Mouse (Mus musculus) CH12.LX (cell line): ENCODE data around the gene Mavs. TPM values are rescaled to one million over a fixed set of nuclear protein-coding genes. Genes with fewer than 3 reads are reported as not detected.

Experiments used
- DNase-seq: peaks from one replicate; pipeline ENCODE4 v3.0.0-alpha.2; 2013; ENCODE audit errors: extremely low read depth
- H3K27ac ChIP-seq: 2 replicates; pipeline ENCODE4 v1.5.1; 2012; ENCODE audit warnings: low read depth, mild to moderate bottlenecking, control low read depth, moderate library complexity; ENCODE audit not compliant: insufficient read depth
- H3K27me3 ChIP-seq: replicated peaks from 2 replicates; pipeline ENCODE3; 2012; ENCODE audit warnings: inconsistent platforms
- H3K36me3 ChIP-seq, 2 experiments: replicated peaks in 1 of 2; 2 replicates each; pipeline versions ENCODE3 to v1.6.1; 2012; ENCODE audit warnings: inconsistent platforms in 1 of 2, low read length in 1 of 2, mild to moderate bottlenecking in 1 of 2, mixed read lengths in 1 of 2, moderate library complexity in 1 of 2; ENCODE audit not compliant: control insufficient read depth in 1 of 2, insufficient read depth in 1 of 2
- H3K4me1 ChIP-seq, 2 experiments: 2 replicates each; pipeline ENCODE4 v1.6.1; 2012; ENCODE audit warnings: inconsistent platforms in 1 of 2, moderate library complexity in 1 of 2; ENCODE audit not compliant: insufficient read depth in 2 of 2, control insufficient read depth in 1 of 2
- H3K4me2 ChIP-seq: 2 replicates; pipeline ENCODE4 v1.6.1; 2012; ENCODE audit warnings: low read depth, mild to moderate bottlenecking, control low read depth; ENCODE audit not compliant: poor library complexity, insufficient read depth, severe bottlenecking
- H3K4me3 ChIP-seq, 3 experiments: fragments of 150-350 bp in 1 of 3; sonication (generic) in 1 of 3; replicated peaks in 1 of 3; 2 replicates each; pipeline versions ENCODE3 to v1.5.1; 2011 to 2012; ENCODE audit warnings: low read depth in 2 of 3, low read length in 2 of 3, mild to moderate bottlenecking in 2 of 3, moderate library complexity in 2 of 3, control low read depth in 1 of 3, improper control_type of control experiment in 1 of 3, inconsistent platforms in 1 of 3, mixed read lengths in 1 of 3; ENCODE audit not compliant: poor library complexity in 1 of 3
- H3K79me2 ChIP-seq: replicated peaks from 2 replicates; pipeline ENCODE4 v1.6.1; 2012; ENCODE audit warnings: mild to moderate bottlenecking, moderate library complexity; ENCODE audit not compliant: control insufficient read depth, poor library complexity, insufficient read depth, severe bottlenecking; ENCODE audit errors: extremely low read depth
- H3K9ac ChIP-seq: 2 replicates; pipeline ENCODE4 v1.6.1; 2012; ENCODE audit warnings: low read depth, mild to moderate bottlenecking, control low read depth, moderate library complexity; ENCODE audit not compliant: insufficient read depth
- H3K9me3 ChIP-seq: replicated peaks from 2 replicates; pipeline ENCODE3; 2012; ENCODE audit warnings: low read length, inconsistent platforms, mixed read lengths
- BHLHE40 ChIP-seq: IDR thresholded peaks from 2 replicates; pipeline ENCODE4 v1.6.1; 2011; ENCODE audit warnings: mild to moderate bottlenecking, low read depth, low read length, improper control_type of control experiment
- CHD2 ChIP-seq: IDR thresholded peaks from 2 replicates; pipeline ENCODE4 v1.6.1; 2011; ENCODE audit warnings: low read length, improper control_type of control experiment
- CTCF ChIP-seq, 2 experiments: IDR thresholded peaks in 1 of 2; conservative IDR thresholded peaks in 1 of 2; 2 replicates each; pipeline ENCODE4 v1.5.1; 2011 to 2012; ENCODE audit warnings: low read depth in 2 of 2, low read length in 2 of 2, improper control_type of control experiment in 1 of 2, inconsistent platforms in 1 of 2, mild to moderate bottlenecking in 1 of 2, moderate library complexity in 1 of 2
- EP300 ChIP-seq: IDR thresholded peaks from 2 replicates; pipeline ENCODE4 v1.6.1; 2011; ENCODE audit warnings: low read length, improper control_type of control experiment
- ETS1 ChIP-seq: conservative IDR thresholded peaks from 2 replicates; pipeline ENCODE4 v1.6.1; 2012; ENCODE audit warnings: low read depth, mild to moderate bottlenecking, inconsistent platforms, low read length, improper control_type of control experiment, moderate library complexity
- GABPA ChIP-seq: IDR thresholded peaks from 2 replicates; pipeline ENCODE4 v1.6.1; 2012; ENCODE audit warnings: low read depth, low read length, improper control_type of control experiment, inconsistent platforms; ENCODE audit not compliant: insufficient replicate concordance
- HCFC1 ChIP-seq: IDR thresholded peaks from 2 replicates; pipeline ENCODE4 v1.6.1; 2012; ENCODE audit warnings: low read depth, mild to moderate bottlenecking, inconsistent platforms, low read length, improper control_type of control experiment
- IRF4 ChIP-seq: IDR thresholded peaks from 2 replicates; pipeline ENCODE4 v1.6.1; 2014; ENCODE audit warnings: low read depth, mild to moderate bottlenecking, inconsistent platforms, low read length, improper control_type of control experiment
- JUN ChIP-seq: IDR thresholded peaks from 2 replicates; pipeline ENCODE4 v1.6.1; 2011; ENCODE audit warnings: low read depth, mild to moderate bottlenecking, low read length, improper control_type of control experiment, moderate library complexity; ENCODE audit not compliant: insufficient read depth
- JUND ChIP-seq: conservative IDR thresholded peaks from 2 replicates; pipeline ENCODE4 v1.6.1; 2011; ENCODE audit warnings: low read depth, low read length, improper control_type of control experiment
- MEF2A ChIP-seq: IDR thresholded peaks from 2 replicates; pipeline ENCODE4 v1.6.1; 2014; ENCODE audit warnings: low read depth, mild to moderate bottlenecking, inconsistent platforms, low read length, improper control_type of control experiment, borderline replicate concordance
- MYC ChIP-seq: IDR thresholded peaks from 2 replicates; pipeline ENCODE4 v1.6.1; 2011; ENCODE audit warnings: low read depth, mild to moderate bottlenecking, improper control_type of control experiment, low read length
- NRF1 ChIP-seq: IDR thresholded peaks from 2 replicates; pipeline ENCODE4 v1.6.1; 2014; ENCODE audit warnings: low read depth, mild to moderate bottlenecking, inconsistent platforms, low read length, improper control_type of control experiment, moderate library complexity
- POLR2A ChIP-seq: IDR thresholded peaks from 2 replicates; pipeline ENCODE4 v1.6.1; 2011; ENCODE audit warnings: low read depth, mild to moderate bottlenecking, improper control_type of control experiment, low read length
- RAD21 ChIP-seq: IDR thresholded peaks from 2 replicates; pipeline ENCODE4 v1.6.1; 2011; ENCODE audit warnings: low read depth, mild to moderate bottlenecking, low read length, improper control_type of control experiment, moderate library complexity
- RCOR1 ChIP-seq: conservative IDR thresholded peaks from 2 replicates; pipeline ENCODE4 v1.6.1; 2012; ENCODE audit warnings: low read depth, mild to moderate bottlenecking, inconsistent platforms, low read length, improper control_type of control experiment
- SIN3A ChIP-seq: IDR thresholded peaks from 2 replicates; pipeline ENCODE4 v1.6.1; 2012; ENCODE audit warnings: low read length, improper control_type of control experiment, inconsistent platforms
- SMC3 ChIP-seq: IDR thresholded peaks from 2 replicates; pipeline ENCODE4 v1.6.1; 2011; ENCODE audit warnings: low read depth, low read length, improper control_type of control experiment
- TCF12 ChIP-seq: IDR thresholded peaks from 2 replicates; pipeline ENCODE4 v1.6.1; 2014; ENCODE audit warnings: low read depth, mild to moderate bottlenecking, inconsistent platforms, low read length, improper control_type of control experiment
- USF2 ChIP-seq: conservative IDR thresholded peaks from 2 replicates; pipeline ENCODE4 v1.6.1; 2011; ENCODE audit warnings: low read depth, low read length, improper control_type of control experiment
- ZC3H11A ChIP-seq: IDR thresholded peaks from 2 replicates; pipeline ENCODE4 v1.6.1; 2012; ENCODE audit warnings: low read depth, mild to moderate bottlenecking, inconsistent platforms, low read length, improper control_type of control experiment
- ZMIZ1 ChIP-seq: IDR thresholded peaks from 2 replicates; pipeline ENCODE4 v1.6.1; 2012; ENCODE audit warnings: low read depth, mild to moderate bottlenecking, inconsistent platforms, low read length, improper control_type of control experiment
- dilution Hi-C: fragments of 300-500 bp; cut with MboI; formaldehyde crosslinking; loops from 2 replicates; pipeline ENCODE4 v1.14.3; 2020; ENCODE audit warnings: low sequenced_read_pairs; ENCODE audit not compliant: extremely low pct_unique_long_range_greater_than_20kb, extremely low pct_ligation_motif_present
- in situ Hi-C: fragments of 300-500 bp; cut with MboI; formaldehyde crosslinking; loops from 3 replicates; pipeline ENCODE4 v1.14.3; 2019; ENCODE audit warnings: low sequenced_read_pairs, low pct_ligation_motif_present, low pct_unique_long_range_greater_than_20kb, mixed read lengths
- polyA plus RNA-seq: library from polyadenylated mRNA; unstranded; fragments of >175 nt; gene quantifications from 2 replicates; pipeline ENCODE4 v1.2.1, GENCODE M21; 2012; ENCODE audit warnings: low read depth; ENCODE audit not compliant: insufficient read length
- total RNA-seq, 2 experiments: library from RNA; depleted of rRNA; stranded (reverse); fragments of 300-350 nt in 1 of 2; fragments of >200 nt in 1 of 2; gene quantifications; 2 replicates each; pipeline ENCODE4 v1.2.3; 2012 to 2014

Mavs gene
- total and polyA plus RNA-seq, 3 experiments, result 18.5 to 34.5 (median 25.6) TPM

DNA sequence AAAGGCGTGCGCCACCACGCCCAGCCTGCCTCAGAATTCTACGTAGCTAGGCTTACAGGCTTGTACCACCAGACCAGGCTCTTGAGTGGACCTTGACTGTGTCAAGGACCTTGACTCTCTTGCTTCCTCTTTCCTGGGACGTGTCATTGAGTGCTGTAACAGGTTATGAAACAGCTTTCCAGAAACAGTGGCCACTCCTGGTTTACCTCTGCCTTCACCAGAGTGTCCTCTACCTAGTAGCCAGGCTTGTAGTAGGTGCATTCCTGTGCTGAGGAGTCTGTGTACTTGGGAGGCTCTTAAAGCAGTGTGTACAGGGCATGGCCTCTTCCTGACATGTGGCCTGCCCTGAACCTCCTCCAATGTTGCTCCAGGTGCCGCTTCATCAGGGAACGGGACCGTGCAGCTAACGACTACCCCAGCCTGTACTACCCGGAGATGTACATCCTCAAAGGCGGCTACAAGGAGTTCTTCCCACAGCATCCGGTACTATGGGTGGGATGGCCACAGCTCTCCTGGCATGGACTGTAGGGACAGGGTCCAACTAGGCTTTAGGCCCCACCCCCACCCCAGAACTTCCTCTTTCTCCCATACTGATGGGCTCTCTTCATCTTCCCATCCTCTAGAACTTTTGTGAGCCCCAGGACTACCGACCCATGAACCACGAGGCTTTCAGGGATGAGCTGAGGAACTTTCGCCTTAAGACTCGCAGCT lies 37.1 kb upstream of the Mavs start:
- dilution Hi-C loops, result no loop called here

DNA sequence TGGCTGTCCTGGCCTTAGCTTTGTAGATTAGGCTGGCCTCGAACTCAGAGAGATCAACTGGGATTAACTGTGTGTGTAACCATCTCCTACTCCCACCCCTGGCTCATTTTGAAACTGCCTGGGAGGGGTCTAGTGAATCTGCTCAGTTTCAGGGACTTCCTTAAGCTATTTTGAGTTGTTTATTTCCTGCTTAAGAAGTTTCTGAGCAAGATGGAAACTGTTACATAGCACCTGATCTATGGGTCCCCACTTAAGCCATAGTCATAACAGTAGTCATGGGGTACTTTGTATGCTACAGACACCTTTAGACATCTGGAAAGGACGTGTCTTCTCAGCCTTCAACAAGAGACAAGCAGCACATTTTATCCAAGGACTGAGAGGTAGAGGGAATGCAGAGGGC lies 33.2 kb upstream of the Mavs start:
- no peak overlapping the region for H3K4me3 ChIP-seq
- in situ Hi-C loops, result no loop called here
- peaks cover 6 to 49% of the 10 kb centered on the region in 2 experiments for H3K36me3 ChIP-seq
- H3K79me2 ChIP-seq, result no peaks in the 10 kb centered on the region
- TF ChIP-seq POLR2A, result no peak
- TF ChIP-seq TCF12, result peak; percentile 71
- peak; percentile 90 for TF ChIP-seq JUND
- no peak for TF ChIP-seq SMC3
- 0 out of 2 replicates have a peak, but pooled peaks have one; percentile 47 for TF ChIP-seq MYC
- TF ChIP-seq ZC3H11A, result no peak
- peak; percentile 87 for TF ChIP-seq IRF4
- TF ChIP-seq EP300, result peak; percentile 87
- no peak for TF ChIP-seq ZMIZ1
- peak; percentile 51; the same call in 1 of the 2 replicates for TF ChIP-seq BHLHE40
- no peak for TF ChIP-seq CTCF (conservative IDR thresholded peaks at IDR 0.05 in 1 of 2, IDR thresholded peaks at IDR 0.05 in 1 of 2; ENCODE audit: low read depth in 2 of 2, low read length in 2 of 2)
- peak; percentile 87 for TF ChIP-seq MEF2A
- 0 out of 2 replicates have a peak, but pooled peaks have one; percentile 62 for TF ChIP-seq RCOR1
- peak; percentile 39; the same call in 1 of the 2 replicates for TF ChIP-seq SIN3A
- TF ChIP-seq ETS1, result peak; percentile 56; the same call in 1 of the 2 replicates
- TF ChIP-seq JUN, result peak; percentile 73
- 0 out of 2 replicates have a peak, but pooled peaks have one; percentile 17 for TF ChIP-seq CHD2
- TF ChIP-seq, all 38 proteins: peak for 12
- H3K9ac ChIP-seq, result no peak overlapping the region
- DNase-seq, result peak; percentile 55
- H3K4me2 ChIP-seq, result no peak overlapping the region
- peaks cover 12 to 25% of the 10 kb centered on the region in 2 experiments for H3K4me1 ChIP-seq
- peaks cover 20% of the 10 kb centered on the region for H3K9me3 ChIP-seq
- H3K27me3 ChIP-seq, result no peaks in the 10 kb centered on the region
- dilution Hi-C loops, result no loop called here
- no peak overlapping the region for H3K27ac ChIP-seq

More for the DNA sequence above, 37.1 kb upstream of the Mavs start:
- Histone ChIP-seq H3K4me3 (no peak overlapping the region), H3K79me2 (no peaks in the 10 kb centered on the region), H3K4me1 (peaks cover 16 to 54% of the 10 kb centered on the region in 2 experiments), H3K27me3 (no peaks in the 10 kb centered on the region), H3K36me3 (peaks cover 30 to 84% of the 10 kb centered on the region in 2 experiments), H3K9ac (no peak overlapping the region), H3K27ac (no peak overlapping the region; the same call in 1 of the 2 replicates), H3K4me2 (no peak overlapping the region), H3K9me3 (peaks cover 20% of the 10 kb centered on the region)
- TF ChIP-seq CTCF (conservative IDR thresholded peaks at IDR 0.05 in 1 of 2, IDR thresholded peaks at IDR 0.05 in 1 of 2; ENCODE audit: low read depth in 2 of 2, low read length in 2 of 2), result no peak
- no peak for TF ChIP-seq NRF1
- no peak for TF ChIP-seq MYC
- no peak for TF ChIP-seq EP300
- no peak for TF ChIP-seq GABPA
- TF ChIP-seq TCF12, result no peak
- TF ChIP-seq JUND, result no peak
- no peak for TF ChIP-seq JUN
- no peak for TF ChIP-seq HCFC1
- TF ChIP-seq USF2, result no peak
- TF ChIP-seq RCOR1, result no peak
- no peak for TF ChIP-seq RAD21
- no peak for DNase-seq
- in situ Hi-C loops, result no loop called here
